ENCODE assay signal across 22 mouse cellular contexts in the genomic region with DNA sequence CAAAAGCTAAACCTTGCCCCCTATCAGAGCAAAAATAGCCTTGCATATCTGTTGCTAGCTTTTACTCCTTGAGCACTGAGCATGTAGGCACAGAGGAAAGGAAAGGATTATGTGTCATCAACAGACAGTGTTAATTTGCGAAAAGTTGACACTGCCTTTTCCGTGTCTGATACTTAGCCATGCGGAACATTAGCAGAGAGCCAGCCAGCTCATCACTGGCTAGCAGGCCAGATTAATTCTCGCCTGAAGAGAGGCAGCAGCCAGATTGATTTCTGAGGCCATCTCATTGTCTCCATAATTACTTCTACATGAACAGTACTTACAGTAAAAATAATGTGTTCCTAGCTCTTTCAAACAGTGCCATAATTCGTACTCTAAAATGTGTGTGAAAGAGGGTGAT. TPM values are rescaled to one million over a fixed set of nuclear protein-coding genes. Genes with fewer than 3 reads are reported as not detected.
A peak's percentile ranks its signal among the peaks of the same experiment; 100 is the strongest.
DNase-seq lines count a peak whose midpoint lies in the region; ATAC-seq and TF ChIP-seq lines count a peak whose summit lies in the region.
"Had no signal": no experiment of that assay in that cellular context is flagged by ENCODE, and none has a peak within 500 bp of the region (broad histone marks: within the 10 kb centered on the region; RNA-seq: fewer than 3 reads in every experiment).

No protein-coding gene starts in this region.

- no peak overlapping the region for H3K27ac ChIP-seq in forebrain, embryonic 13.5 days
- H3K27ac ChIP-seq in forebrain, embryonic 11.5 days (ENCODE audit: low read depth, low read length): no peak overlapping the region
- no peak overlapping the region for H3K27ac ChIP-seq in kidney, embryonic 14.5 days (ENCODE audit: low read depth, low read length)
- H3K27ac ChIP-seq in embryonic fibroblast, embryonic 13.5 days (ENCODE audit: insufficient read depth, low read length): 0 out of 2 replicates have a peak overlapping the region, but pooled peaks have one; percentile 25
- no peak overlapping the region for H3K27ac ChIP-seq in neural tube, embryonic 14.5 days (ENCODE audit: low read depth, low read length)
- no peak overlapping the region for H3K27ac ChIP-seq in limb, embryonic 10.5 days
- H3K27ac ChIP-seq: embryonic facial prominence, embryonic 15.5 days; kidney, postnatal 0 days; left cerebral cortex, adult 2 months; limb, embryonic 13.5 days; liver, embryonic 14.5 days; stomach, postnatal 0 days had no signal

- no peak overlapping the region for H3K4me2 ChIP-seq in forebrain, embryonic 13.5 days
- H3K4me2 ChIP-seq in forebrain, embryonic 11.5 days (ENCODE audit: low read depth, low read length, severe bottlenecking): no peak overlapping the region
- H3K4me2 ChIP-seq in kidney, embryonic 14.5 days (replicated peaks; ENCODE audit: low read depth, low read length): no peak overlapping the region
- no peak overlapping the region for H3K4me2 ChIP-seq in neural tube, embryonic 14.5 days (ENCODE audit: low read depth, low read length)
- H3K4me2 ChIP-seq: embryonic facial prominence, embryonic 15.5 days; heart, embryonic 11.5 days; limb, embryonic 13.5 days had no signal

- H3K36me3 ChIP-seq in forebrain, embryonic 13.5 days (ENCODE audit: poor library complexity, severe bottlenecking): no peaks in the 10 kb centered on the region
- H3K36me3 ChIP-seq in forebrain, embryonic 11.5 days (ENCODE audit: control insufficient read depth, insufficient read depth, low read length): no peaks in the 10 kb centered on the region
- H3K36me3 ChIP-seq in kidney, embryonic 14.5 days (ENCODE audit: control insufficient read depth, insufficient read depth, low read length): no peaks in the 10 kb centered on the region
- no peaks in the 10 kb centered on the region for H3K36me3 ChIP-seq in neural tube, embryonic 14.5 days (ENCODE audit: control insufficient read depth, insufficient read depth, low read length)
- H3K36me3 ChIP-seq in limb, embryonic 10.5 days: no peaks in the 10 kb centered on the region
- H3K36me3 ChIP-seq: embryonic facial prominence, embryonic 15.5 days; limb, embryonic 13.5 days had no signal

- H3K4me3 ChIP-seq in forebrain, embryonic 13.5 days: no peak overlapping the region
- H3K4me3 ChIP-seq in forebrain, embryonic 11.5 days (ENCODE audit: low read depth, low read length): no peak overlapping the region
- no peak overlapping the region for H3K4me3 ChIP-seq in kidney, embryonic 14.5 days (ENCODE audit: low read length)
- no peak overlapping the region for H3K4me3 ChIP-seq in embryonic fibroblast, embryonic 13.5 days (ENCODE audit: insufficient read depth, low read length)
- no peak overlapping the region for H3K4me3 ChIP-seq in neural tube, embryonic 14.5 days (ENCODE audit: low read depth, low read length)
- no peak overlapping the region for H3K4me3 ChIP-seq in limb, embryonic 10.5 days
- H3K4me3 ChIP-seq: embryonic facial prominence, embryonic 15.5 days; left cerebral cortex, adult 2 months; limb, embryonic 13.5 days had no signal

- no peaks in the 10 kb centered on the region for H3K4me1 ChIP-seq in forebrain, embryonic 13.5 days
- H3K4me1 ChIP-seq in forebrain, embryonic 11.5 days (replicated peaks; ENCODE audit: control insufficient read depth, insufficient read depth, low read length): no peaks in the 10 kb centered on the region
- H3K4me1 ChIP-seq in kidney, embryonic 14.5 days (ENCODE audit: control insufficient read depth, insufficient read depth, low read length): no peaks in the 10 kb centered on the region
- H3K4me1 ChIP-seq in embryonic fibroblast, embryonic 13.5 days (ENCODE audit: control insufficient read depth, insufficient read depth, low read length): peaks cover 3% of the 10 kb centered on the region; the same call in 1 of the 2 replicates
- no peaks in the 10 kb centered on the region for H3K4me1 ChIP-seq in neural tube, embryonic 14.5 days (ENCODE audit: control insufficient read depth, insufficient read depth, low read length)
- H3K4me1 ChIP-seq in limb, embryonic 10.5 days: no peaks in the 10 kb centered on the region
- H3K4me1 ChIP-seq: embryonic facial prominence, embryonic 15.5 days; limb, embryonic 13.5 days had no signal

- no peak overlapping the region for H3K9ac ChIP-seq in forebrain, embryonic 13.5 days
- H3K9ac ChIP-seq in forebrain, embryonic 11.5 days (ENCODE audit: low read length): no peak overlapping the region
- H3K9ac ChIP-seq in kidney, embryonic 14.5 days (ENCODE audit: low read depth, low read length): no peak overlapping the region
- H3K9ac ChIP-seq in neural tube, embryonic 14.5 days (replicated peaks; ENCODE audit: low read depth, low read length): no peak overlapping the region
- H3K9ac ChIP-seq: embryonic facial prominence, embryonic 15.5 days; limb, embryonic 13.5 days; liver, embryonic 14.5 days had no signal

- H3K27me3 ChIP-seq in forebrain, embryonic 13.5 days: no peaks in the 10 kb centered on the region
- H3K27me3 ChIP-seq in forebrain, embryonic 11.5 days (ENCODE audit: control insufficient read depth, insufficient read depth, low read length): no peaks in the 10 kb centered on the region
- no peaks in the 10 kb centered on the region for H3K27me3 ChIP-seq in kidney, embryonic 14.5 days (ENCODE audit: control insufficient read depth, insufficient read depth, low read length)
- no peaks in the 10 kb centered on the region for H3K27me3 ChIP-seq in neural tube, embryonic 14.5 days (ENCODE audit: control insufficient read depth, insufficient read depth, low read length)
- H3K27me3 ChIP-seq in limb, embryonic 10.5 days (ENCODE audit: low read depth, poor library complexity, severe bottlenecking): no peaks in the 10 kb centered on the region
- H3K27me3 ChIP-seq: embryonic facial prominence, embryonic 15.5 days; limb, embryonic 13.5 days had no signal

- ATAC-seq in forebrain, embryonic 13.5 days: peak; percentile 38; the same call in 1 of the 2 replicates
- no peak for ATAC-seq in forebrain, embryonic 11.5 days (replicated peaks; ENCODE audit: low FRiP score)
- ATAC-seq in kidney, embryonic 14.5 days (ENCODE audit: low FRiP score, low TSS enrichment): peak; percentile 71; the same call in 1 of the 2 replicates
- ATAC-seq in neural tube, embryonic 14.5 days (ENCODE audit: low read depth): peak; percentile 44; the same call in 1 of the 2 replicates

- no peak for DNase-seq in forebrain, embryonic 11.5 days (ENCODE audit: low spot score)
- DNase-seq in kidney, adult 11 months: no peak
- DNase-seq in limb, embryonic 10.5 days (ENCODE audit: low spot score): no peak
- DNase-seq in urinary bladder, postnatal 14 days (ENCODE audit: low spot score): no peak
- DNase-seq: adrenal gland, postnatal 25 days; cerebellum, adult 9-10 months; embryo, embryonic 11 days; gastrocnemius, postnatal 10 days; heart, postnatal 14 days; right cerebral cortex, postnatal 25 days; thymus, postnatal 14 days had no signal

- TF ChIP-seq CTCF in embryonic fibroblast, embryonic 13.5 days (IDR thresholded peaks at IDR 0.05; ENCODE audit: borderline replicate concordance, insufficient read depth, low read length): no peak

- no peak for TF ChIP-seq POLR2A in embryonic fibroblast, embryonic 13.5 days (IDR thresholded peaks at IDR 0.05; ENCODE audit: low read depth, low read length)

- 61% methylated on average over 5 of the region's 5 CpGs for WGBS in forebrain, embryonic 13.5 days
- WGBS in forebrain, embryonic 11.5 days: 69% methylated on average over 5 of the region's 5 CpGs
- whole genome bisulfite sequencing in kidney, embryonic 14.5 days: 56% methylated on average over 5 of the region's 5 CpGs
- 67% methylated on average over 5 of the region's 5 CpGs for WGBS in neural tube, embryonic 14.5 days
- 80% methylated on average over 5 of the region's 5 CpGs for WGBS in limb, embryonic 10.5 days

- H3K9me3 ChIP-seq in forebrain, embryonic 13.5 days (replicated peaks): no peaks in the 10 kb centered on the region
- H3K9me3 ChIP-seq in forebrain, embryonic 11.5 days (ENCODE audit: control insufficient read depth, low read length): no peaks in the 10 kb centered on the region
- H3K9me3 ChIP-seq in kidney, embryonic 14.5 days (ENCODE audit: control insufficient read depth, low read length): no peaks in the 10 kb centered on the region
- H3K9me3 ChIP-seq in neural tube, embryonic 14.5 days (ENCODE audit: control insufficient read depth, low read length): no peaks in the 10 kb centered on the region
- H3K9me3 ChIP-seq in limb, embryonic 10.5 days (replicated peaks): no peaks in the 10 kb centered on the region
- H3K9me3 ChIP-seq: embryonic facial prominence, embryonic 15.5 days; limb, embryonic 13.5 days had no signal

RNA-seq across cellular contexts. Expression of a gene that starts 48.7 kb away (rescaled TPM):
- 0.11 and 0.46 TPM in 2 replicates for polyA plus RNA-seq in forebrain, embryonic 13.5 days (2015; fragmentation: Nextera tagmentation; extraction: Ambion mirVana)
- 0.09 and 0.53 TPM in 2 replicates for polyA plus RNA-seq in forebrain, embryonic 11.5 days (2014; fragmentation: Nextera tagmentation; extraction: Ambion mirVana)
- polyA plus RNA-seq in kidney, embryonic 14.5 days (2014; fragmentation: Nextera tagmentation; extraction: Ambion mirVana): 0.88 and 1.4 TPM in 2 replicates
- polyA plus RNA-seq in embryonic fibroblast, embryonic 13.5 days (2011; ENCODE audit: insufficient read length, low read depth, missing spikeins): 13.9 and 15.1 TPM in 2 replicates
- polyA plus RNA-seq in neural tube, embryonic 14.5 days (2014; fragmentation: Nextera tagmentation; extraction: Ambion mirVana): 0.36 and 0.82 TPM in 2 replicates
- 0.11 and 0.31 TPM in 2 replicates for polyA plus RNA-seq in limb, embryonic 10.5 days (2016; fragmentation: Nextera tagmentation; extraction: Ambion mirVana)
